11 mouse cellular contexts compared by ENCODE assay signal in genomic region chr10:111801021-111801793, GRCm38 (mm10).
DNase-seq lines count a peak whose midpoint lies in the region; ATAC-seq and TF ChIP-seq lines count a peak whose summit lies in the region.
"Had no signal": no experiment of that assay in that cellular context is flagged by ENCODE, and none has a peak within 500 bp of the region (broad histone marks: within the 10 kb centered on the region; RNA-seq: fewer than 3 reads in every experiment).

No protein-coding gene starts in this region.

- H3K9me3 ChIP-seq in forebrain, embryonic 10.5 days: no peaks in the 10 kb centered on the region
- H3K9me3 ChIP-seq in forebrain, embryonic 11.5 days (ENCODE audit: control insufficient read depth, low read length): no peaks in the 10 kb centered on the region
- no peaks in the 10 kb centered on the region for H3K9me3 ChIP-seq in kidney, postnatal 0 days (replicated peaks; ENCODE audit: low read length)
- no peaks in the 10 kb centered on the region for H3K9me3 ChIP-seq in limb, embryonic 10.5 days (replicated peaks)
- no peaks in the 10 kb centered on the region for H3K9me3 ChIP-seq in intestine, embryonic 15.5 days
- H3K9me3 ChIP-seq: liver, embryonic 13.5 days; megakaryocyte, embryonic 14.5 days had no signal

- H3K9ac ChIP-seq in forebrain, embryonic 11.5 days (ENCODE audit: low read length): no peak overlapping the region
- no peak overlapping the region for H3K9ac ChIP-seq in kidney, postnatal 0 days (ENCODE audit: low read depth, low read length)
- no peak overlapping the region for H3K9ac ChIP-seq in intestine, embryonic 15.5 days
- H3K9ac ChIP-seq: liver, embryonic 13.5 days had no signal

- H3K4me1 ChIP-seq in forebrain, embryonic 10.5 days: peaks cover 50% of the 10 kb centered on the region
- H3K4me1 ChIP-seq in forebrain, embryonic 11.5 days (replicated peaks; ENCODE audit: control insufficient read depth, insufficient read depth, low read length): peaks cover 4% of the 10 kb centered on the region
- 0 out of 2 replicates have a peak, but pooled peaks cover 9% of the 10 kb centered on the region for H3K4me1 ChIP-seq in kidney, postnatal 0 days (replicated peaks; ENCODE audit: insufficient read depth, low read length)
- peaks cover 47% of the 10 kb centered on the region for H3K4me1 ChIP-seq in limb, embryonic 10.5 days
- no peaks in the 10 kb centered on the region for H3K4me1 ChIP-seq in intestine, embryonic 15.5 days (replicated peaks)

- no peak for ATAC-seq in forebrain, embryonic 11.5 days (replicated peaks; ENCODE audit: low FRiP score)
- ATAC-seq in kidney, postnatal 0 days (replicated peaks; ENCODE audit: low FRiP score, low read depth): no peak
- ATAC-seq in intestine, embryonic 15.5 days: no peak
- ATAC-seq: forebrain, embryonic 16.5 days had no signal

- 60% methylated on average over 12 of the region's 12 CpGs for WGBS in forebrain, embryonic 10.5 days
- WGBS in forebrain, embryonic 11.5 days: 59% methylated on average over 12 of the region's 12 CpGs
- 23% methylated on average over 12 of the region's 12 CpGs for WGBS in kidney, postnatal 0 days
- 43% methylated on average over 12 of the region's 12 CpGs for WGBS in limb, embryonic 10.5 days
- WGBS in intestine, embryonic 15.5 days: 44% methylated on average over 12 of the region's 12 CpGs

- peak overlapping the region; percentile 12; the same call in 1 of the 2 replicates for H3K27ac ChIP-seq in forebrain, embryonic 10.5 days
- H3K27ac ChIP-seq in forebrain, embryonic 11.5 days (ENCODE audit: low read depth, low read length): no peak overlapping the region
- H3K27ac ChIP-seq in kidney, postnatal 0 days: no peak overlapping the region
- peak overlapping the region; percentile 74; the same call in 1 of the 2 replicates for H3K27ac ChIP-seq in limb, embryonic 10.5 days
- no peak overlapping the region for H3K27ac ChIP-seq in intestine, embryonic 15.5 days
- H3K27ac ChIP-seq: liver, embryonic 13.5 days had no signal

- no peaks in the 10 kb centered on the region for H3K36me3 ChIP-seq in forebrain, embryonic 10.5 days (replicated peaks)
- no peaks in the 10 kb centered on the region for H3K36me3 ChIP-seq in forebrain, embryonic 11.5 days (ENCODE audit: control insufficient read depth, insufficient read depth, low read length)
- no peaks in the 10 kb centered on the region for H3K36me3 ChIP-seq in kidney, postnatal 0 days (ENCODE audit: insufficient read depth, low read length)
- H3K36me3 ChIP-seq in limb, embryonic 10.5 days: no peaks in the 10 kb centered on the region
- H3K36me3 ChIP-seq in intestine, embryonic 15.5 days: no peaks in the 10 kb centered on the region
- H3K36me3 ChIP-seq: liver, embryonic 13.5 days had no signal

- DNase-seq in forebrain, embryonic 10.5 days (ENCODE audit: extremely low spot score, low spot score): no peak
- no peak for DNase-seq in forebrain, embryonic 11.5 days (ENCODE audit: low spot score)
- DNase-seq in kidney, postnatal 0 days (ENCODE audit: low spot score): peak; percentile 24
- DNase-seq in kidney, postnatal 10 days: no peak
- peak; percentile 67 for DNase-seq in embryo, embryonic 10.5 days (ENCODE audit: low spot score)
- no peak for DNase-seq in limb, embryonic 10.5 days (ENCODE audit: low spot score)
- no peak for DNase-seq in cerebellum, adult 11-12 months
- DNase-seq: liver, embryonic 13.5 days had no signal

- H3K4me2 ChIP-seq in forebrain, embryonic 11.5 days (ENCODE audit: low read depth, low read length, severe bottlenecking): no peak overlapping the region
- no peak overlapping the region for H3K4me2 ChIP-seq in kidney, postnatal 0 days (ENCODE audit: low read length)
- H3K4me2 ChIP-seq in intestine, embryonic 15.5 days (replicated peaks): no peak overlapping the region
- H3K4me2 ChIP-seq: liver, embryonic 13.5 days had no signal

- no peaks in the 10 kb centered on the region for H3K27me3 ChIP-seq in forebrain, embryonic 10.5 days (ENCODE audit: poor library complexity, severe bottlenecking)
- H3K27me3 ChIP-seq in forebrain, embryonic 11.5 days (ENCODE audit: control insufficient read depth, insufficient read depth, low read length): no peaks in the 10 kb centered on the region; the same call in 1 of the 2 replicates
- no peaks in the 10 kb centered on the region for H3K27me3 ChIP-seq in kidney, postnatal 0 days (ENCODE audit: insufficient read depth, low read length)
- H3K27me3 ChIP-seq in limb, embryonic 10.5 days (ENCODE audit: low read depth, poor library complexity, severe bottlenecking): no peaks in the 10 kb centered on the region
- no peaks in the 10 kb centered on the region for H3K27me3 ChIP-seq in intestine, embryonic 15.5 days (replicated peaks)
- H3K27me3 ChIP-seq: liver, embryonic 13.5 days; megakaryocyte, embryonic 14.5 days had no signal

- TF ChIP-seq CTCF in kidney, postnatal 0 days (IDR thresholded peaks at IDR 0.05; ENCODE audit: low read depth): no peak

- H3K4me3 ChIP-seq in forebrain, embryonic 10.5 days: no peak overlapping the region
- no peak overlapping the region for H3K4me3 ChIP-seq in forebrain, embryonic 11.5 days (ENCODE audit: low read depth, low read length)
- H3K4me3 ChIP-seq in kidney, postnatal 0 days (replicated peaks; ENCODE audit: low read depth, low read length): no peak overlapping the region
- H3K4me3 ChIP-seq in limb, embryonic 10.5 days: no peak overlapping the region
- no peak overlapping the region for H3K4me3 ChIP-seq in intestine, embryonic 15.5 days (replicated peaks)
- H3K4me3 ChIP-seq: liver, embryonic 13.5 days; megakaryocyte, embryonic 14.5 days had no signal

Comparison
In these comparisons a context has a peak if more than half of its experiments do, and no peak if none do; other contexts are left out.
1. DNase-seq: peak in kidney, postnatal 0 days (single experiment) and embryo, embryonic 10.5 days (single experiment); none in forebrain, embryonic 10.5 days (single experiment), forebrain, embryonic 11.5 days (single experiment), kidney, postnatal 10 days (single experiment), limb, embryonic 10.5 days (single experiment) and cerebellum, adult 11-12 months (single experiment).
2. H3K27ac ChIP-seq: peak in forebrain, embryonic 10.5 days (single experiment) and limb, embryonic 10.5 days (single experiment); none in forebrain, embryonic 11.5 days (single experiment), kidney, postnatal 0 days (single experiment) and intestine, embryonic 15.5 days (single experiment).